Mouse (Mus musculus) thymus, adult 18-20 months (tissue): ENCODE results near the gene Klc1.

ENCODE experiments used
- DNase-seq, 2 experiments: peaks; one replicate each; pipeline ENCODE4 v3.0.0; 2022; ENCODE audit warnings: mixed read lengths in 2 of 2

Klc1 gene

GRCm38 (mm10) chr12:111774156-111774555 is 15.5 kb downstream of the Klc1 start:
- DNase-seq, result no peak

- no peak for DNase-seq
These were observed 16.2 kb downstream of the Klc1 start for GRCm38 (mm10) chr12:111774845-111775244.

GRCm38 (mm10) chr12:111777919-111778318 is 19.3 kb downstream of the Klc1 start:
- DNase-seq, result no peak

- no peak for DNase-seq
These were observed 20.9 kb downstream of the Klc1 start for GRCm38 (mm10) chr12:111779544-111779943.

- no peak for DNase-seq
These were observed 26.5 kb downstream of the Klc1 start for GRCm38 (mm10) chr12:111785174-111785573.

GRCm38 (mm10) chr12:111787015-111787414 is 28.4 kb downstream of the Klc1 start:
- DNase-seq, result no peak

GRCm38 (mm10) chr12:111790090-111790489 is 31.4 kb downstream of the Klc1 start:
- no peak for DNase-seq

- DNase-seq, result no peak
These were observed 32.0 kb downstream of the Klc1 start for GRCm38 (mm10) chr12:111790631-111791030.

- no peak for DNase-seq
These were observed 32.9 kb downstream of the Klc1 start for GRCm38 (mm10) chr12:111791474-111792104.

GRCm38 (mm10) chr12:111794102-111794501 is 35.5 kb downstream of the Klc1 start:
- no peak for DNase-seq

GRCm38 (mm10) chr12:111794526-111795179 is 36.0 kb downstream of the Klc1 start:
- DNase-seq, result no peak

GRCm38 (mm10) chr12:111795180-111795895 is 36.7 kb downstream of the Klc1 start:
- no peak for DNase-seq

- DNase-seq, result no peak
These were observed 38.6 kb downstream of the Klc1 start for GRCm38 (mm10) chr12:111797251-111797650.

- no peak for DNase-seq
These were observed 39.8 kb downstream of the Klc1 start for GRCm38 (mm10) chr12:111798493-111798892.

GRCm38 (mm10) chr12:111800459-111801183 is 42.0 kb downstream of the Klc1 start:
- DNase-seq, result no peak

GRCm38 (mm10) chr12:111803538-111803937 is 44.9 kb downstream of the Klc1 start:
- no peak for DNase-seq

GRCm38 (mm10) chr12:111808775-111809174 is 50.1 kb downstream of the Klc1 start:
- DNase-seq, result no peak

GRCm38 (mm10) chr12:111809762-111810161 is 51.1 kb downstream of the Klc1 start:
- DNase-seq, result peak; percentile 57 to 60

GRCm38 (mm10) chr12:111812075-111812474 is 53.4 kb downstream of the Klc1 start:
- no peak for DNase-seq

GRCm38 (mm10) chr12:111812611-111813010 is 54.0 kb downstream of the Klc1 start:
- no peak for DNase-seq

GRCm38 (mm10) chr12:111813111-111813765 is 54.6 kb downstream of the Klc1 start:
- peak in 1 of 2 experiments; percentile 26 for DNase-seq

- peak; percentile 99 for DNase-seq
These were observed 55.3 kb downstream of the Klc1 start, which contains the start of the genes Xrcc3 and Zfyve21 for GRCm38 (mm10) chr12:111813766-111814617. Xrcc3 (minus strand) TSS chr12:111813873. Zfyve21 (plus strand) TSS chr12:111814170.
